Mouse (Mus musculus) hindbrain, embryonic 14.5 days (tissue): ENCODE data around the gene Arl14. TPM values are rescaled to one million over a fixed set of nuclear protein-coding genes. Genes with fewer than 3 reads are reported as not detected.
"Not testable (repeated sequence)": the region's sequence is repeated elsewhere in the genome, so short reads cannot be mapped to it uniquely, and the experiment has no call there.

Source experiments
- ATAC-seq: fragments of 200-750 bp; cut with Nextera tagmentation; 2 replicates; pipeline ENCODE4 v1.8.0; 2017; ENCODE audit warnings: moderate number of reproducible peaks, mild to moderate bottlenecking, moderate TSS enrichment, moderate library complexity; ENCODE audit not compliant: low FRiP score
- DNase-seq: peaks from one replicate; pipeline ENCODE4 v3.0.0-alpha.2; 2015; ENCODE audit warnings: low spot score
- H3K27ac ChIP-seq: fragments of 300-500 bp; sonication (generic); 2 replicates; pipeline ENCODE4 v1.5.1; 2014; ENCODE audit warnings: mild to moderate bottlenecking, moderate library complexity
- H3K27me3 ChIP-seq: fragments of 300-500 bp; sonication (generic); 2 replicates; pipeline ENCODE4 v1.6.1; 2014; ENCODE audit warnings: mild to moderate bottlenecking, low read length, mixed read lengths; ENCODE audit not compliant: control insufficient read depth, insufficient read depth
- H3K36me3 ChIP-seq: fragments of 300-500 bp; sonication (generic); replicated peaks from 2 replicates; pipeline ENCODE4 v1.6.1; 2014; ENCODE audit not compliant: control insufficient read depth, insufficient read depth
- H3K4me1 ChIP-seq: fragments of 300-500 bp; sonication (generic); replicated peaks from 2 replicates; pipeline ENCODE4 v1.6.1; 2014; ENCODE audit warnings: antibody characterized with exemption, low read length, mixed read lengths; ENCODE audit not compliant: control insufficient read depth, insufficient read depth
- H3K4me2 ChIP-seq: fragments of 300-500 bp; sonication (generic); replicated peaks from 2 replicates; pipeline ENCODE4 v1.6.1; 2014; ENCODE audit warnings: mild to moderate bottlenecking, moderate library complexity
- H3K4me3 ChIP-seq: fragments of 300-500 bp; sonication (generic); replicated peaks from 2 replicates; pipeline ENCODE4 v1.5.1; 2014; ENCODE audit warnings: mild to moderate bottlenecking, low read length
- H3K9ac ChIP-seq: fragments of 300-500 bp; sonication (generic); 2 replicates; pipeline ENCODE4 v1.6.1; 2014
- H3K9me3 ChIP-seq: fragments of 300-500 bp; sonication (generic); 2 replicates; pipeline ENCODE4 v1.6.1; 2016; ENCODE audit warnings: low read length; ENCODE audit not compliant: control insufficient read depth
- WGBS: fragments of 180-500 bp; shearing (Covaris S2); extraction: QIAGEN DNeasy Blood & Tissue Kit; methylation state at CpG from one replicate; pipeline ENCODE4 v1.1.7; 2014; 5-methylcytosine and 5-hydroxymethylcytosine counted together
- polyA plus RNA-seq: library from polyadenylated mRNA; unstranded; fragments of >200 nt; fragmentation: Nextera tagmentation; extraction: Ambion mirVana; gene quantifications from 2 replicates; pipeline ENCODE4 v1.2.1, GENCODE M21; 2014

The Arl14 gene
- polyA plus RNA-seq, 1 experiment from 2014 or later = not detected

DNA sequence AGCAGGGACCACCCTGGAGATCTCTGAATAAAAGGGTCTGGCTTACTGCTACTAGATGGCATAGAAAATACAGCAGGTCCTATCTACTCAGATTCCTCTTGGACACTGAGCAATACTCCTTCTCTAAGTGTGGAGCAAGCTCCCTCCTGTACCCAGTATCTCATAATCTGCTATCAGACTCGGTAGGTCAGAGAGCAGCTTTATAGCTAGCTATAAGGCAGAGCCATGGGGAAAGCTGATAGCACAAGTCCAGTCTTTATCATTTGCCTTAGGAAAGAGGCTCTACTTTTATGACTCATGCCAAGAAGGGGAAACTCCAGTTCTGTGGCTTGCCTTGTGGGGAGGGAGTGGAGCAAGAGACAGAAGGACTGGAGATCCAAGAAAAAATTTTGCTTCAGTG lies 18.8 kb downstream of the Arl14 start:
- H3K27ac ChIP-seq = no peak overlapping the region
- no peak overlapping the region for H3K9ac ChIP-seq
- H3K36me3 ChIP-seq = no peaks in the 10 kb centered on the region
- H3K9me3 ChIP-seq = no peaks in the 10 kb centered on the region
- WGBS = 94% methylated on average over 1 of the region's 1 CpGs
- no peak overlapping the region for H3K4me2 ChIP-seq
- ATAC-seq = no peak
- no peak for DNase-seq
- no peaks in the 10 kb centered on the region for H3K4me1 ChIP-seq
- no peak overlapping the region for H3K4me3 ChIP-seq
- no peaks in the 10 kb centered on the region for H3K27me3 ChIP-seq

DNA sequence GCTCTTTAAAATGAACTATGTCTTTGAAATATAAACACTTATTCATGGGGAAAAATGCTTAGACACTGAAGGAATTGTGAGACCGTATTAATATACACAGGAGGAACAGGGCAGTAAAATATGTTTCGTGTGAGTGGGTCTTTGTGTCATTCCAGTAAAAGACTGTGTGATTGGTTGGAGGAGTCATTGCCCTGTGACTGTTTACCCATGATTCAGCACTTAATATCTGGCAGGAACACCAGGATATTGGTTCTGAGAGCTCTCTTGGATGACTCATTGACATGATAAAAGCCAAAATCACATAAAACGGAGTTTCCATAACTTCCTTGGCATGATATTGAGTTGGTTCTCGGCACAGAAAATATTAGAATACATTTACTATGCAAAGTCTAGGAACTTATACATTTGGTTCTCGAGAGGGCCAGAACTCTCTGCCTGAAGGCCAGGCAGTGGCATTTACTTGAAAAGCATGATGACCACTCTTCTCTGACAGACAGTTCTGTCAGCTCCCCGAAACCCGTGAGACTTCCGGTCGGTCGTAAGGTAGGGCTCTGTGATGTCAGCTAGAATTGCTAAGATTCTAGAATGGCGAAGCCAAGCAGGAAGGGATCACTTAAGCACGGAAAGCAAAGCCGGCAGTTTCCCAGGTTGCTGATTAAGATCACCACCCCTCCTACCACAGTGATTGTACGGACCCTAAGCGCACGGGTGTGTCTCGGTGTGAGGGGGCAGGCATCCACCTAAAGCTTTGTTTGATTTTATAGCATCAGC lies 31.1 kb downstream of the Arl14 start:
- Histone ChIP-seq H3K4me1 (no peaks in the 10 kb centered on the region), H3K27me3 (no peaks in the 10 kb centered on the region), H3K9me3 (no peaks in the 10 kb centered on the region), H3K36me3 (no peaks in the 10 kb centered on the region), H3K4me3 (no peak overlapping the region), H3K27ac (no peak overlapping the region), H3K9ac (no peak overlapping the region), H3K4me2 (no peak overlapping the region)
- ATAC-seq (no peak), DNase-seq (no peak)
- WGBS = 92% methylated on average over 17 of the region's 17 CpGs

DNA sequence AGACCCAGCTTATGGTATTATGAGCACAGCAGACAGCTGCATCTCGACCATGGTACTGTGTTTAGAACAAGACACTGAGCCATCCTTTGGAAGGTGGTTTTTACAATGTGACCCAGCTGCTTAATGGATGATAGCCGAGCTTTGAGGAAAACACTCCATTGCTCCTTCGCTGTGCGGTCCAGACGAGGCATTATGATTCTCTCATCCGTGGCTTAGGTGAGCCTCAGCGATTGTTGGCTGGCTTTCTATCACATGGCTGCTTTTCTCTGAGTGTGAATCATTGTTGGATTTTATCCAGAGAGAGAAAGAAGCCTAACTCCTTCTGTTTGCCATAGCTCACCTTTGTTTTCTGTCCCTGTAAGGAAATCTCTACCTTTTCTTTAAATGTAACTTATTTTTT lies 32.5 kb downstream of the Arl14 start:
- H3K9me3 ChIP-seq = no peaks in the 10 kb centered on the region
- WGBS = 57% methylated on average over 7 of the region's 7 CpGs
- no peak overlapping the region for H3K4me3 ChIP-seq
- no peak overlapping the region for H3K27ac ChIP-seq
- no peak overlapping the region for H3K9ac ChIP-seq
- DNase-seq = no peak
- H3K27me3 ChIP-seq = no peaks in the 10 kb centered on the region
- no peaks in the 10 kb centered on the region for H3K4me1 ChIP-seq
- no peaks in the 10 kb centered on the region for H3K36me3 ChIP-seq
- H3K4me2 ChIP-seq = no peak overlapping the region
- no peak for ATAC-seq

DNA sequence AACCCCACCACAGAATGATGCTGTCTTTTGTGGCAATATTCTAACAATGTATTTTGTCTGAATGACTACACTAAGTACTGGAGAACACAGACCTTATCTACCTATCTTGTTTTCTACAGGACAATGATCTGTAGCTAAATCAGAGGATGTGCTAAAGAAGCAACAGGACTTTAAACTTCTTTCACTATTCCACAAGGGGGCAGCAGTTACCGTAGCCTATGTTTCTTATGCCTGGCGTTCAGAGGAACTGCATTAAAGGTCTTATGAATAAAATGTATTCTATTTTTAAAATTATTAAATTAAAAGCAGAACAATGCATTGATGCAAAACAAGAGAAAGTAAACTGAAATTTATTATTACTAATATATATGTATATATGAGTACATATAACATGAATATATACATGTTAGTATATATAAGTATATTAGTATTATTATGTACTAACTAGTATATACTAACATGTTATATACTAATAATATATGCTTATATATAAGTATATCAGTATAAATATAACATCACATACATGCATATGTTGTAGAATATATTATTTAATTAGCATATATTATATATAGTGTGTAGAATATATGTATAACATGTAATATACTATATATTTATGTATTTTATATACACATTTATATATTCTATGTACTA lies 35.0 kb downstream of the Arl14 start:
- Histone ChIP-seq H3K4me3 (no peak overlapping the region), H3K9ac (no peak overlapping the region), H3K27me3 (no peaks in the 10 kb centered on the region), H3K9me3 (no peaks in the 10 kb centered on the region), H3K4me2 (no peak overlapping the region), H3K36me3 (no peaks in the 10 kb centered on the region), H3K4me1 (no peaks in the 10 kb centered on the region), H3K27ac (no peak overlapping the region)
- ATAC-seq (no peak), DNase-seq (peak; percentile 86)
- 6% methylated on average over 2 of the region's 2 CpGs for WGBS

DNA sequence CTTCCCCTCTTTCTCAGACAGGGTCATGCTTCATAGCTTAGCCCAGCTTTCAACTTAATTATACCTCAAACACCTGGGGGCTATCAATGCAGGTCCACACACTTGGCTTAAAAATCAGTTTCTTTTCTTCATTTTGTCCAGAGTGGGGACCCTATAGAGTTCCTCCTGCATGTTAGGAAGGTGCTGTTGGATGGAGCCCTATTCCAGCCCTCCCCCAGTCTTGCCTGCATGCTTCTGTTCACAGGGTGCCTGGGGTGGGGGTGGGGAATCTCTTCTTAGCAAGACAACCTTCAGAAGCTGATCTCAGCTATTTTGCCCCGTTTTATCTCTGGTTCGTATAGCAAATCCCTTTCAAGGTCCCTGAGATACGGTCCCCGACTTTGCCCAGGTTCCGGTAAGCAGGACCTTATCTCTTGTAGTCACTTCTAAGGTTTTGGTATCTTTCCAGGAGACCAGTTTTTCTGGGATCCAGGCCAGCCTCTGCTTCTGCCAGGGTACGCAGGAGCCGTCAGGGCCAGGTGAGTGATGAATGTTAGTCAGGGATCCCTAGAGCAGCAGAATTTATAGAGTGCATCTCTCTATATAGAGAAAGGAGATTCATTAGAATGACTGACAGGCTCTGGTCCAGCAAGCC lies 40.9 kb downstream of the Arl14 start:
- H3K27ac ChIP-seq = no peak overlapping the region
- H3K4me3 ChIP-seq = no peak overlapping the region
- H3K4me1 ChIP-seq = no peaks in the 10 kb centered on the region
- no peaks in the 10 kb centered on the region for H3K9me3 ChIP-seq
- ATAC-seq (no peak), DNase-seq (no peak)
- no peaks in the 10 kb centered on the region for H3K36me3 ChIP-seq
- H3K9ac ChIP-seq = no peak overlapping the region
- H3K4me2 ChIP-seq = no peak overlapping the region
- 83% methylated on average over 7 of the region's 7 CpGs for WGBS
- no peaks in the 10 kb centered on the region for H3K27me3 ChIP-seq

DNA sequence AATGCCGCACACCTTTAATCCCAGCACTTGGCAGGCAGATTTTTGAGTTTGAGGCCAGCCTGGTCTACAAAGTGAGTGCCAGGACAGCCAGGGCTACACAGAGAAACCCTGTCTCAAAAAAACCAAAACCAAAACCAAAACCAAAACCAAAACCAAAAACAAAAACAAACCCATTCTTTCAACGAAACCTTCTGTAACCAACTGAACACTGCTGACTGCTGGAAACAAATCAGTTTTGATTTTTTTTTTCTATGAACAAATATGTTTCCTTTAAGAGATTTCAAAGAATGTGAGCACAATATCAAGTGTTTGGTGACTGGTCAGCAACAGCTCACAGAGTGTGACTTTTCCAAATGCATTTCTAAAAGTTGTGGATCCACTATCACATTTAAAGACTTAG lies 42.1 kb downstream of the Arl14 start:
- not testable (repeated sequence) for ATAC-seq, H3K4me3 ChIP-seq, H3K9ac ChIP-seq, DNase-seq, H3K27ac ChIP-seq, H3K36me3 ChIP-seq, H3K4me2 ChIP-seq, H3K4me1 ChIP-seq, H3K9me3 ChIP-seq, H3K27me3 ChIP-seq
- 90% methylated on average over 2 of the region's 2 CpGs for WGBS

DNA sequence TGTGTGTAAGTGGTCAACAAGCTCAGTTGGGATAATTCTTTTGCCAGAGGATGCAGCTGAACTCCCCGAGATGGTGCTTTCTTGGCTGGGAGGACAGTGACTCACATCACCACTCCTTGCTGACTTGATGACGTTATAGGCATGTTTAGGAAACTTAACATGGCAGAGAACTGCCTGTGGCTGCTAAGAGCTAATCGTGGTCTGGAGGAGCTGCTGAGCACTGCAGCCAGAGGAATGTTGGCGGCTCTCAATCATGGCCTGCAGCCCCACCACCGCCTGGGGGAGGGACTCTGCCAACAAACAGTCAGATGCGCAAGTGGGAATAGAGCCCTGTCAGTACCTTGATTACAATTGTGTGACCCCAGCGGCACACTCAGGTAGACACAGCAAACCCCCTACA lies 49.6 kb downstream of the Arl14 start:
- H3K4me3 ChIP-seq = no peak overlapping the region
- H3K4me2 ChIP-seq = no peak overlapping the region
- no peak overlapping the region for H3K9ac ChIP-seq
- no peaks in the 10 kb centered on the region for H3K9me3 ChIP-seq
- H3K27ac ChIP-seq = no peak overlapping the region
- ATAC-seq (no peak), DNase-seq (no peak)
- H3K4me1 ChIP-seq = peaks cover 6% of the 10 kb centered on the region; the same call in 1 of the 2 replicates
- 76% methylated on average over 7 of the region's 7 CpGs for WGBS
- H3K36me3 ChIP-seq = no peaks in the 10 kb centered on the region
- no peaks in the 10 kb centered on the region for H3K27me3 ChIP-seq

Other genes starting within 250 kb of the Arl14 start
- 8.7 and 11.9 TPM in 2 replicates for gene Ift80, start 217.8 kb upstream of the Arl14 start, polyA plus RNA-seq
- 30.8 and 33.9 TPM in 2 replicates for gene Smc4, start 217.7 kb upstream of the Arl14 start, polyA plus RNA-seq
- gene Trim59, start 177.7 kb upstream of the Arl14 start, polyA plus RNA-seq = 38.2 and 38.5 TPM in 2 replicates
- 40.9 and 49.1 TPM in 2 replicates for gene Kpna4, start 95.3 kb upstream of the Arl14 start, polyA plus RNA-seq
- gene Ppm1l, start 94.4 kb downstream of the Arl14 start, polyA plus RNA-seq = 26.6 and 27.4 TPM in 2 replicates